Mouse (Mus musculus) liver, postnatal 0 days (tissue): ENCODE measurements around the gene Hoxa7.

ENCODE experiments used
- CTCF ChIP-seq: sonication (generic); IDR thresholded peaks from 2 replicates; pipeline ENCODE4 v1.5.1; 2016; ENCODE audit warnings: antibody characterized with exemption, low read depth
- EP300 ChIP-seq: IDR thresholded peaks from 2 replicates; pipeline ENCODE4 v1.6.1; 2016; ENCODE audit warnings: antibody characterized with exemption, low read depth, mild to moderate bottlenecking

GRCm38 (mm10) chr6:52215771-52216535 lies 5.7 kb downstream of the Hoxa7 start:
- no peak for TF ChIP-seq CTCF
- TF ChIP-seq EP300, result no peak
